Mouse (Mus musculus) liver, postnatal 0 days (tissue): ENCODE measurements around the gene Ipp.

Experiments
- CTCF ChIP-seq: sonication (generic); IDR thresholded peaks from 2 replicates; pipeline ENCODE4 v1.5.1; 2016; ENCODE audit warnings: antibody characterized with exemption, low read depth
- EP300 ChIP-seq: IDR thresholded peaks from 2 replicates; pipeline ENCODE4 v1.6.1; 2016; ENCODE audit warnings: antibody characterized with exemption, low read depth, mild to moderate bottlenecking

GRCm38 (mm10) chr4:116553035-116553434 lies 45.7 kb downstream of the Ipp start:
- TF ChIP-seq CTCF: no peak
- no peak for TF ChIP-seq EP300
